Mouse (Mus musculus): ENCODE measurements around the gene Sh3pxd2a.

Gene Sh3pxd2a

DNA sequence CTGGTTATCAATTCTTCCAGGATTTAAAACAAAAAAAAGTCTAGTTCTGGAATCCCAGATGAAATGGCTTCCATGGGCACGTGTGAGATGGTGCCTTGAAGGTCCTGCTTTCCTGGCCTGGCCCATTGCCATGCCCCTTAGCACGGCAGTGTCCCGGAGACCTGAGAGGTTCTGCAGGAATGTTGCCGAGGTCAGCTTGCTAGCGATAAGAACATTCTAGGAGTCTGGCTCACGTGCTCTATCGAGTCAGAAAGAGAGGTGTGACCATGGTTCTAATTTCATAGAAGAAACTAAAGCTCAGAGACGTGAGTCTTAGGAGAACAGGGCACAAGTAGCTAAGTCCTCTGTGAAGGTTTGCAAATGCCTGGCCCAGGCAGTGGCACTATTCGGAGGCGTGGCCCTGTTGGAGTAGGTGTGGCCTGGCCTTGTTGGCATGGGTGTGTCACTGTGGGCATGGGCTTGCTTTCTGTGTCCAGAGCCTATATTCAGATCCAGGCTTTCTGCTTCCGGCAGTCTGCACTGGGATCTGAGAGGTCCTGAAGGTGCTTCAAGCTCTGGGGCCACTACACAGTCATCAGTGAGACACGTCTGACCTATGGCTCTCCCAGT lies 96.8 kb downstream of the Sh3pxd2a start:
- DNase-seq, result no peak

DNA sequence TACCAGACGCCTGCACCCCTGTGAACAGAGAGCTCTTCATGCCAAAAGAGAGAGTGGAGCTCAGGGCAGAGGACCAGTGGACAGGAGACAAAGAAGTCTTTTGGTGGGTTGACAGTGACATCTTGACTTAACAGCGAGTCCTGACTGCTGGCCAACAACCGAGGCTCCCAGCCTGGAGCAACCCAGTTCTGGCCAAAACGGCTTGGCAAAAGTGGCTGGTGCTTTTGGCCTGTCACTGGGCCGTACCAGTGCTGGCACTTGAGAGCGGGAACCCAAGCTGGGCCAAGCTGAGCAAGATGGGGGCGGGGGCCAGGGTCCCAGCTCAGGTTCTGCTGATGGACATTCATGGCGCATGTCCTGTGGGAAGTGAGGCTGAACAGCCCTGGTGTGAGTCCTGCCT lies 97.6 kb downstream of the Sh3pxd2a start:
- no peak for DNase-seq

DNA sequence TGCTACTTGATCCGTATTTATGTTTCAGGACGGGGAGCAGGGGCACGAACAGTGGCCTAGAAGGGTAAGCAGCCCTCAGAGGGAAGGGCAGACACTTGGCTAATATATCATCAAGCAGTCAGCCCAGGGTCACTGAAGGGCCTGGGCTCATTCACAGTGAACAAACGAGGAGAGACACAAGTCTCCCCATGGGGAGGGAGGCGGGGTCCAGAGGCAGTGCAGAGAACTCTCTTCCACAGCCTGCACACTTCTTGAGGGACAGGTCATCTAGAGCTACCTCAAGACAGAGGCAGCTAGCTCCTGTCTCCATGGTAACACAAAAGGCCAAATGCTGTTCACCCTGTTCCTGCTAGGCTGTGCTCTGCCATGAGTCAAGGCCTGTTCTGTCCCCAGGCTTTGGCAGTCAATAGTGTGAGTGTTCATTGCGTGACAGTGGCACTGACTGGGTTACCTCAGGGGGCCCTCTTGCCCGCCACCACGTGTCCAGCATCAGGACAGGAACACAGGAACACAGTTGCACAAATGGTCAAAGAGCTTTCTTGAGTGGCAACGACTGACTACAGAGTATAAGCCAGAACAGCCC lies 101.0 kb downstream of the Sh3pxd2a start:
- no peak for DNase-seq

DNA sequence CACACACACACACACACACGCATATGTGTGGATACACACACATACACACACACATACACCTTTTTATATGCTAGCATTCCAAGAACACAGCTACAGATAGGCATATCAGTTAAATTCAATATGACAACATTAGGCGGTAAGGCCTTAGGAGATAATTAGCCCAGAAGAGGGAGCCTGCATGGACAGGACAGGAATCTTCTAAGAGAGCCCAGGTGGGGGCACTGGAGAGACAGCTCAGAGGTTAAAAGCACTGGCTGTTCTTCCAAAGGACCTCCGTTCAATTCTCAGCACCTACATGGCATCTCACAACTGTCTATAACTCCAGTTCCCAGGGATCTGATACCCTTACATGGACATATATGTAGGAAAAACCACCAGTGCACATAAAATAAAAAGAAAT lies 103.3 kb downstream of the Sh3pxd2a start:
- no peak for DNase-seq

DNA sequence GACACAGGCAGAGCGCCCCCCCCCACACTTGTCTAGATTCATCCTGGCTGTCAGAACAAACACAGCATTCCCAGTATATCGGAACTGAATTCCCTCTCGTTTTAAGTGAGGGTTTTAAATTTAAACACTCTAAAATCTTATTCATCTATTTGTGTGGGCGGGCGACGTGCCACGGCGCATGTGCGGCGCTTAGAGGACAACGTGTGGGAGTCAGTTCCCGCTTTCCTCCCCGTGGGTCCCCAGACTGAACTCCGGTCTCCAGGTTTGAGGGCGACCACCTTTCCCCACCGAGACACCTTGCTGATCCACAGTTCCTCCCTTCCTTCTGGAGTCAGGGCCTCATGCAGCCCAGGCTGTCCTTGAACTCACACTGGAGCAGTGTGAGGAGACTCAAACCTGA lies 104.2 kb downstream of the Sh3pxd2a start:
- DNase-seq, result no peak

DNA sequence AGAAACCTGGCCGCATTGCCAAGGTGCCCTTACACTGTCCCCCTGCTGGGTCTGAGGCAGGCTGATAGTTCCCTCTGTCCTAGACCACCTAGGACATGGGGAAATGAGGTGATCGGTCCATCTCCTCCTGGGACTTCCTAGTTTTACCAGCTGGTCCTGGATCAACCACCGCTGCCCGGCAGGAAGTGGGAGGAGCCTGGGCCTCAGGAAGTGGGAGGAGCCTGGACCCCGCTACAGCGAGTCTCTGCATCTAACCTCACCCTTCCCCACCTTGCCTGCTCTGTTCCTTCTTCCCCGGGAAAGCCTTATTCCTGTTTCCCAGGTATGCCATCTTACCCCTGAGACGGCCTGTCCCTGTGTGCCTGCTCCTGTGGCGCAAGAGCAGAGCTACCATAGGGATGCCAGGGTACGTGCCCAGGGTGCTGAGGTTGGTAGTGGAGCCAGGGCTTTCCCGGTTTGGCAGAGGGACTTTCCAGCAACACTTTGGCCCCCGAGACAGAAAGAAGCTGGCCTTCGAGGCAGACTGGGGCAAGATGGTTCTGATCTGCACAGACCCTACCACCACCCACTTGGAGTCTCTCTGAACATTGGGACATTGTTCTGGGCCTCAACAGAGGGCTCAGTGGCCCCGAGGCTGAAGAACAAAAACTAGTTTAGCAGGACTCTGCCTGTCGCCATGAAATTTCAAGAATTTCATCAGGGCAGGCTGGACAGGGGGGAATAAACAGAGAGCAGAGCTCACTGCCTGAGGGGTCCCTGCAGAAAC lies 104.9 kb downstream of the Sh3pxd2a start:
- DNase-seq, result peak in 1 of 2 experiments; percentile 54

DNA sequence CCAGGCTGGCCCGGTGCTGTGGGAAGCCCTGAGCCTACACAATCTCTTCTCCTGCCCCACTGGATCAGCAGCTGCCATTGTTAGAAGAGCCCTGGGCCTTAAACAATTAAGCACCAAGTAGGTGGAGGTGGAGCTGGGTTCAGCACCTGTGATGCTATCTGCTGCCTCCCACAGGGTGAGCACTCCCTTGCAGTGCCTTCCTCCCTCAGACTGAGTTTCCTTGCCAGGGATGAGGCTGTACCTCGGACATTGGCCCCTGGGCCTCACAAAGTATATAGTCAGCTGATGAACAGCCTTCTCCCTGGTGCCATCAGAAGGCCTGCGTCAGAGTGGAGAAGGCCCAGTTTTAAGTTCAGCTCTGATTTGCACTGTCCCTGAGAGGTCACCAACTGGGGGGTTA lies 106.9 kb downstream of the Sh3pxd2a start:
- DNase-seq, result no peak

DNA sequence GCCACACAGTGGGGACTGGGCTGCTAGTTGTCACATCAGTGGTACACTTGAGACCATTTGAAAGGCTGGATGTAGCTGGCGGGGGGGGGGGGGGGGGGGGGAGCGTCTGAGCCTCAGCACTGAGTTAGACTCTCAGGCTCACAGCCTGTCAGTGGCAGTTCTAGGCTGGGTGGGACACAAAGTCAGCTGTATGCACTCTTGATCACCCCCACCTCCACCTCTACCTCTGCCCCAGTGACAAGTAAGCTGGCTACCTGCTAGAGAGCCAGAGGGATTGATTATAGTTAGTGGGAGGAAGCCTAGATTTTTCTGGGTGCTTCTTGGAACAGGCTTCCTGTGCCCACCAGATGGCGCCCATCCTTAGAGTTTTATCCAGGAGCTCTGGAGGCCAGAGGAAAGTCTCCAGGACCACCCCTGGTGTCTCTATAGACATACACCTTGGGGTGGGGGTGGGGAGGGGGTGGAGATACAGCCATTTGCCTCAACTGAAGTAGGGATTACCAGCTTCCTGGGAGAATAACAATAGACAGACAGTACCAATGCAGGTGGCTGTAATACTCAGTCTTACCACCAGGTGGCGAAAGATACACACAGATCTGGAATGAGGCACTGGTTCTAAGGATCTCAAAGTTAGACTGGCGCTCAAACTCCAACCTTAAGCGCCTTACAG lies 107.9 kb downstream of the Sh3pxd2a start:
- peak; percentile 74 to 92 for DNase-seq

DNA sequence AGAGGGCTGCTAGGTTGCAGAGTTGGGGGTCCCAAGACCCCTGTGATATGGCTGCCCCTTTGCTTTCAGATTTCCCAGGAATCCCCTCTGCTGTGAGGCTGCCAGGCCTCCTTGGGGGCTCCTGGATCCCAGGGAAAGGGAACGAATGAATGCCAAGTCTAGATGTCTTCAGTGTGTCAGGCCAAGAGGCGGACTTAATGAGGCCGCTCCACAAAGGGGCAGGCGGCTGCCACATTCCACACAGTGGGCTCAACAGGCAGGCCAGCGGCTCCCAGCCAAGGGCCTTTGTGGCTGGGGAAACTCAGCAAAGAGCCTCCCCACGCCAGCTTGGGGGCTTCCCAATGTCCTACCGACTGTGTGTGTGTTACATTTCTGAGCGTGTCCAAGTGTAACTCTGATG lies 109.7 kb downstream of the Sh3pxd2a start:
- DNase-seq, result no peak

DNA sequence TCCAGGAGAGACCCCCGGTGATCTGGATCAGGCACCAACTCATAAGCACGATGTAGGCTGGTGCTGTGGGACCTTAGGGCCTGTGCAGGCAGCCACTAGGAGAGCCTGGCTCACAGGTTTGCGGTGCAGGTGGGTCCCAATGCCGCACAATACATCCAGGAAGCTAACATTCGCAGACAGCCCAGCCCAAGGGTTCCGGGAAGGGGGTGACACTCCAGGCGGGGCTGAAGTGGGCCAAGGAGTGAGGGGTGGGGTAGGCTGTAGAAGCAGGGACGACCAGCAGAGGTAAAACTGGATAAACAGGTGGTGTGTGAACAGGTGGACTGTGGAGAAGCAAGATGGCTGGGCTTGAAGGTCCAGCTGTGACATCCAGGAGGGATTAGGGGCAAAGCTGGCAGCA lies 115.2 kb downstream of the Sh3pxd2a start:
- DNase-seq, result no peak

DNA sequence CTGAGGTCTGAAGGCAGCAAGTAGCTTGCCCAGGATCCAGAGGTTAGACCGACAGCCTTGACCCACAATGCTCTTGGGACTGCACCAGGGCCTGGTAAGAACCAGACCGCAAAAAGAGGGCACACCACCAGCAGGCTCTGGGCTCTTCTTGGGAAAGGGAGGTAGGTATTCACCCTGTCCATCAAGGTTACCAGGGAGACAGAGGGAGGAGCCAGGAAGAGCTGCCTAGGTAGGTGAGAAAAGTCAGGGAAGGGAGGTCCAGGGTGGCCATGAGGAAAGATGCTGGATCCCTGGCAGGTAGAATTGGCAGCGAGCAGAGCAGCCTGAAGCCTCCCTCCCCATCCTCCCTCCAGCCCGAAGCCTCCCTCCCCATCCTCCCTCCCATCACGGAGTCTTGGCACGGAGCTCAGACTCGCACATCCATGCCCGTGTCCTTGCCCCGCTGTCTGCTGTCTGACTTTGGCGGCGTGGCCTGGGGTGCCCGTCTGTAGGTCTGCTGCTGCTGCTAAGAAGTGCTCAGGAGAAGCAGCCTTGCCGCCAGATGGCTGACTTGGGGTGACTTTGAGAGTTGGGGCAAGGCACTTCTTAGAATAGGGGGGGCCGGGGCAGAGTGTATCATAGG lies 115.7 kb downstream of the Sh3pxd2a start:
- DNase-seq, result no peak

DNA sequence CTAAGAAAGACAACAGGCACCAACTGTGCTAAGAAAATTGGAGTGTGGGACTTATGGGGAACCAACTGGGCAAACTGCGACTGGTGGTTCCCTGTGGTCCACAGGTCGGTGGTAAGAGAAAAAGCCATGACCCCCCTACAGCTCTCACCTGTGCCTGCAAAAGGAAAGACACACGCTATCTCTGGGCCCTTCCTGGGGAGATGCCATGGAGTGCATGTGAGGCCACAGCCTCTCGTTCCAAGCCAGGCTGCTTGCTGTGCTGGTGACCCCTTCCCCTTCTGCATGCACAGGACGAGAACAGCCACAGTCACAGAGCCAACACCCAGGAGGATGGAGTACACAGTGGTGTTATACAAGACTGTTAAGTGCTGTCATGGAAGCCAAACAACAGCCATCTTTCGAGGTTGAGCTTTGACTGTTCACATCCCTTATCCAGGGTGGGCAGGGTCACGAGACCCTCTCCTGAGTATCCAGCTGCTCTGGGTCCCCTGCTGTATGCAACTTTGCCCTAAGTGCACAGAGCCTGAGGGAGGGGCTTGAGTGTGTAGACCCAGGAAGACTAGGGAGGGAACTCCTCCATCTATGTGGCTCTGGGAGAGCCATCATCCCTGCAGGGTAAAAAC lies 117.1 kb downstream of the Sh3pxd2a start:
- no peak for DNase-seq

DNA sequence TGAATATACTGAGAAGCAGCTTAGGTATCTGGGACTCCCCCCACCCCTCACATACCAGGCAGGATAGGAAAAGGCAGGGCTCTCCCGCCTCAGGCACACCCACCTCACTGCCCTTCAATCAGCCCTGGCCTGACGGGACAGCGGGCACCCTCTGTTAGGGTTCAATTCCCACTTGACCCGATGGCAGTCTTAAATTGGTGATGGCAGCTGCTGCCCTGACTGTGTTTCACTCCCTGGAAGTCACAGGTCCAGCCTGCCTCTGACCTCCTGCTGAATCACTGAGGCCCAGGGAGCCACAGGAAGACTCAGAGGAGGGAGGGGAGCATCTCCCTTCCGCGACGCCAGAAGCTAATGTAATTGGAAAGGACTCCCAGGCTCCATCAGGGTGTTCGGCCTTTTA lies 117.6 kb downstream of the Sh3pxd2a start:
- no peak for DNase-seq

DNA sequence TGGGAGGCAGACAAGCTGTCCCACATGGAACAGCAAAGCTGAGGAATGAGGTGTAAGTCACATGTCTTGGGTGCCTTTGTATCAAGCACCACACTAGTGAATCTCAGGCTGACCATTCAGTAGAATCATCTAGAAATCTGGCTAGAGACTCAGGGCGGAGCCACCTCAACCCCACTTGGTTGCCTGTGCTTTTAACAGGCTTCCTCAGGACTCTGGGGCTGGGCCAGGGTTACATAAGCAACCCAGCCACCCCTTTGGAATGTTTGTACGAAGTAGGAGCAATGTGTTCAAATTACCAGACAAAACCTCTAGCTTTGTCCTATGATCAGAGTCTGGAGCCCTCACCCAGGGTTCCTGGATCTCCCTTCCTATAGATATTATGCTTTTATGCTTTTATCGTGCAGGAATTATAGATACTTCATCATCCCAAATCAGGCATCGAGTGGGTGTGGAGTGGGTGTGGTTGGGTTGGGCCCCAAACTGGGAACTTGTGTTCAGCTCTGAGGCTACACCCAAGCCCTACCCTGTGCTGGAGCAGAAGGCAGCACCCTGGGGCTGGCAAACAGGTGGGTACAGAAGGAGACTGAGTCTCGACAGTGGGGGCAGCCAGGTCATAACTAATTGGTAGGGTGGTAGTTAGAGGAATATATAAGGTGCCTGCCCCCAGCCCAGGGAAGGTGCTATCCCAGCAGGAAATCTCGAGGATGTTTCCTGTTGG lies 118.2 kb downstream of the Sh3pxd2a start:
- DNase-seq, result no peak

DNA sequence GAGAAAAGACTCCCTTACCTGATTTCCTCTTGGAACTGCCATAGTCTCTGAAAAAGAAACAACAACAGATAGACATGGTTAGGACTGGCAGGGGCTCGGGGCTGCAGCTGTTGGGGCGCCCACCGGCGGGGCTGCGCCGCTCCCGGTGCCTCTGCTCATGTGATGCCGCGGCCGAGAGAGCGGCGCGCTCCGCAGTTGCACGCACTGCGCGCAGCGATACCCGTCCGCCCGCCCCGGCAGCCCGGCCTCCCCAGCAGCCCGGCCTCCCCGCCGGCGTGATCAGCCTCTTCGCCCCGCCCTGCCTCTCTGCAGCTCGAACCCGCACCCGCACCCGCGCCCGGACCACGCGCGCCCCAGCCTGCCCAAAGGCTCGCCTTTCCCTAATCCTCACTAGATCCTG lies 120.8 kb downstream of the Sh3pxd2a start:
- DNase-seq, result no peak

DNA sequence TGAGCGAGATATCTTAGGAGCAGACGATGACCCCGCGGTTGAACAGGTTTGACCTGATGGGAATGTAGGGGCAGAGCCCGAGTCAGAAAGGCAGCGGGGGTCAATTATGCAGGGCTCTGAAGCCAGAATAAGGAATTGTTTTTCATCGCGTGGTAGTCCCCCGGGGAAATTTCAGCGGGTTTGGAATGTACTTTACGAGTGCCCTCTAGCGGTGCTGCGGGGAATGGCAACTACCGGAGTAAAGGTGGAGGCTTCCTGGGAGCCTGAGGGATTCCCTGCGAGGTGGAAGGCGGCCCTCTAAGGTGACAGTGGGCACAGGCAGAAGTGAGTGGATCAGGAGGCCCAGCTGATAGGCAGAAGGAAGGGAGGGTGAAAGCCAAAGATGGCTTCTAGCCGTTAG lies 125.0 kb downstream of the Sh3pxd2a start:
- DNase-seq, result peak; percentile 80 to 91

DNA sequence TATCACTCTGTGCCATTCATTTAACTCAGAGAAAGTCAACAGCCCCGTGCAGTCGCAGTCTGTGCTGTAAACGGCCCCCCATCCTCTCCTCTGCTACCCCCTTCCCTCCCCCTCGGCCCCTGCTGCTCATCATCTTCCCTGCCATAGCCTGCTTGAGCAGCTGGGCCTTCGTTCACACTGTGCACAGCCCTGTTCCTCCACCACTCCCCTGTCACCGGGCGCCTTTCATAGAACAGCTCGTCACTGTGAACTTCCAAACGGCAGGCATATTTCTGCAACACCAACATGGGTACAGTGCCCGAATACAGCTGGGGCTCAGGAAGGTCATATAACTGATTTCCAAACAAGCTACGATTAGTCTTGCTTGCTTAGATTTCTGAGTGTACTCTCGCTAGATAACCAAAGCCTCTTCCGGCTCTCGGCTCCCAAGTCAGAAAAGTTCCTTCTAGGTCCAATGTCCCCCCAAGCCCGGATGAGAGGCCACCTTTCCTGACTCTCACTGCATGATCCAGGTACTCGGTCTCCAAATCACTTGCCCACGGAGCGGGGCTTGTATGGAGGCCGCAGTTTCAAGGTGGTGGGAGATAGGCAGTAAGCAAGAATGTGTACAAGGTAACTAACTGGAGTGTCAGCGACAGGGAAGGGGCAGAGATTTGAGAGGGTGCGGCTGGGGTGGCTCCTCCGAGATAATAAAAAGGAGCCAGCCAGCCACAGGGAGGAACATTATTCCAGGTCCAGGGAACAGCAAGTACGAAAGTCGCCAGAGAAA lies 125.6 kb downstream of the Sh3pxd2a start:
- no peak for DNase-seq

DNA sequence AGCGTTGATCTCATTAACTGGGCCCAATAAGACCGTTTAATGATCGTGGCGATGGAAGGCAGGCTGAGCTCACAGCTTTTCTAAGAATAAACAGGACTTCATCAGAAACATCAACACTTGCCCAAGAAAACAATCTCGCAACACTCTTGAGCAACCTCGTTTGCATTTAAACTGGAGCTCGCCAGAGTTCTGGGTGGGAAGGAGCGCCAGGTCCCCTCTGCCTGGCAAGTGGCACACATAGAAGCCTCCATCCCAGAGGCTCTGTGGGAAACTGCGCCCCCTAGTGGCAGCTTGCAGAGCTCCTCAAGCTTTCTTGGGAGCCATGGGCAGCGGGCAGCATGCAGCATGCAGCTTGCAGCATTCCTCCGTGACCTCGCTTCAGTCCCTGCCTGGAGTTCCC lies 126.5 kb downstream of the Sh3pxd2a start:
- DNase-seq, result peak; percentile 82 to 95

DNA sequence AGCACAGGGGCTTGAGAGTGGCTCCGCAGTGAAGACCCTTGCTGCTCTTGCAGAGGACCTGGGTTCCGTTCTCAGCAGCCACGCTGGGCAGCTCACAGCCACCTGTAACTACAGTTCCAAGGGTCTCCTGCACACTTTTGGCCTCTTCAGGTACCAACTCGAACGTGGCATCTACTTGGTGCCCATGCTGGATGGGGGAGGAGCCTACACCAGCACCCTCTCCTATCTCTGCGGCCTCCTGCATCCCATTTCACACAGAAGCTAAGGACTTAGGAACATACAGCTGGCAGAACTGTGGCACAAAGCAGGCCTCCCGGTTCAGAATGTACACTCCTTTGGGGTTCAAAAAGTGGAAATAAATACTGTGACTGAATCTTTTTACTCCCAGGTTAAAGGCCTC lies 127.0 kb downstream of the Sh3pxd2a start:
- no peak for DNase-seq

DNA sequence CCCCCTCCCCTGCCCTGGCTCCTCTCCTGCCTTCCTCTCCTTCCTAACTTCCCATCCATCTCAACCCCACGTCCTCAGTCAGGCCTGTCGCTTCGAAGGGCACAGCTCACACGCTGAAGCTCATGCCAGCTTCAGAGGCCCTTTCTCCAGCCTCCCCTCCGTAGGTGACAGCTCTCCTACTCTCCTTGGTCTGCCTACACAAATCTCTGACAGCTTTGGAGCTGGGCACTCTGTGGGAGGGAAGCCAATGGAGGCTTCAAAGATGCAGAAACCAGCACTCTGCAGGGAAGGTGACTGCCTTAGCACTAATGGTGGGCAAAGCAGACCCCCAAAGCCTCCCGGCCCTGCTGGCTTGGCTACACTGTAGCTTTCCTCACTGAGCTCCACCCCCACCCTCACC lies 128.9 kb downstream of the Sh3pxd2a start:
- DNase-seq, result no peak

DNA sequence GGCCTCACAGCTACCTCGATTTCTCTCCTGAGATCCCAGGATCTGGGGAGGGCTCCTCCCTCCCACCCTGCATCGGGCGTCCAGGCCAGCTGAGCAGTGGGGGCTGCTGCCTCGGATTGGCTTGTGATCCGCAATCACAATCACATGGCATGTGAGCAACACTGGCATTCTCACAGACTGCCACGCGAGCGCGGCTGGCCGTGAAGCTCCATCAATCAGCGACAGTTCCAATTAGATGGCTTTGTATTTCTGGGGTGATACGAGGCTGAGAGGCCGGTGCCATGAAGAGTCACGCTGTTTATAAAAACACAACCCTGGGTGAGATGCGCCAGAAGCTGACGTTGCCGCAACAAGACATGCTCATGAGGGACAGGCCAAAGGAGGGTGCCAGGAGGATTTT lies 129.5 kb downstream of the Sh3pxd2a start:
- no peak for DNase-seq
